Mouse (Mus musculus): Measurements from ENCODE around the gene Ank2.

Ank2 gene

DNA sequence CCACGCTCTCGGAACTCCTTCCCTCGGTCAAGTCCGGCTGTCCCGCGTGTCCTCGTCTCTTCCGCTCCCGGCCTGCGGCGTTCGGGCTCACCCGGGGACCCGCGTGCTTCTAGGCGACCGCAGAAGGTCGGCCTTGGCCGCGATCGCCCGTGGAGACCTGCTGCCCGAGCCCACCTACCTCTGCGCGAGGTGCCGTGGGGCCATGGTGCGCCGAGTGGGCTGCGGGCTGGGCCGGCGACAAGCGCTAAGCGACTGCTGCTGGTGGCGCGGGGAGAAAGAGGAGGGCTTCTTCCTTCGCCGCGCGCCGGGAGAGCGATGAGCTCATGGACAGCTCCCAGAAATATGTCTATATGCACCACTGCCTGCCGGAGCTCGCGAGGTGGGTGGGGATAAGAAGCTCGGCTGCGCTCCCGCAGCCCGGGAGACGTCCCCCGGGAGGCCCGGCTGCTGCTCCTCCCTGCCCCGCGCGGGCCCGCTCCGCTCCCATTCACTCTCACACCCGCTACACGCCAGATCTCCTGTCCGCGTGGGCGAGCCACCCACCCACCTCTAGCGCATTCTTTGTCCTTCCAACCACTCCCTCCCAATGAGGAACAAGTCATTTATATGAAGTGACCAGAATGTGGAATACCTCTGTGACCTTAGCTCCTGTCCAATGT is at the start of gene Ank2:
TSS of gene Ank2 (minus strand) at position 609 of the 659 bp plus-strand sequence.
- peak; percentile 42 for DNase-seq (ENCODE audit: low spot score in 2 of 2)

GRCm38 (mm10) chr3:127547882-127548281 is 48.7 kb upstream of the Ank2 start:
- DNase-seq (ENCODE audit: low spot score in 2 of 2): no peak

DNA sequence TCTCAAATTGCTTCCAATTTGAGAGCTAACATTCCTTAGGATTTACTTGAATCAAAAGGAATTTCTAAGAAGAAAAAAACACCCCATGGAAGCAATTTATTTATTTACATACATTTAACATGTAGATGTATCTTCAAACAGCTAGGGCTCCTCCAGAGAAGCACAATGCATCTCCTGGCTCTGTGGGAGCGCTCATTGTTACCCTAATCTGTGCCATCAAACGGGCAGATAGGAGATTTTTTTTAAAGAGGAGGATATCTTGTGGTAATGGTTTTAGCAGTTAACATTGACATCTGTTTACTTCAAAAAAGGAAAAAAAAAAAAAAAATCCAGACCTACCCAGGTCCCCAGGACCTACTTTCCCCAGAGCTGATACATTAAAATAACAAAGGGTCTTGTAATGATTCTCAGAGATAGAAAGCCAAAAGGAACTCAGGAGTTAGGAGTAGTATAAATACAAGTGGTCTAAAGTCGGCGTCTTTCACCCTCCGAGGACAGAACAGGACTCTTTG is 45.5 kb upstream of the Ank2 start:
- no peak for DNase-seq (ENCODE audit: low spot score in 2 of 2)

DNA sequence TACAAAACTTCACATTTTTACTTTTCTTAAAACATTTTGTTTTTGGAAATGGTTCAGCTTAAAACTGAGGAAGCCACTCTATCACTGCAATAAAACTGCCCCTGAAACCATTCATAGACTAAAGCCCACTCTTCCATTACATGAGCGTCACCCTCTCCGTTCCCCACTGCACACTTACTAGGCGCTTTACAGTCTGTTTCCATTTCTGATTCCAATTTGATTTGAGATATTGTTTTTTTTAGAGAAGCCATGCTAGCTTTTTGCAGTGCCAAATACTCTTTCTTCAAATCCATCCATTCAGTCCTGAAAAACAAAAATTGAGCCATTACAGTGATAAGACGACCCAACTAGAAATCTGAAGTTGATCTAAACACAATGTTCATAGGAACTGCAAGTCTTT is 44.8 kb upstream of the Ank2 start:
- DNase-seq (ENCODE audit: low spot score in 2 of 2): no peak

DNA sequence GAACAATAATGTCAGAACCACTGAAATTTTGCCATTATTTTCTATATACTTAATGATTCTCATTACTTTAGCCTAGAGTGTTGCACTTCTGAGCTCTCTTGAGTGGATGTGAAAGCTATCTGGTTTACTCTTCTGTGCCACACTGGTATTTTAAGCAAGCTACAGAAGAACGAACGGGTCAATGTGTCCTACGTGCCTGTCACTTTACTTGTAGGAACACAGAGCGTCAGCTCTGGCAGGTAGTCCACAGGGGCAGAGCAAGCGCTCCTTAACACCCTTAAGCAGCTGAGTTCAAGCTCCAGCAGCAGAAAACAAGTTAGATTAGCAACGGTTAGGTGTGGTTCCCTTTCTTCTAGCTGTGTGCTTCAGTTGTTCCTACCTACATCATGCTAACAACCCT is 40.0 kb upstream of the Ank2 start:
- DNase-seq (ENCODE audit: low spot score in 2 of 2): no peak

DNA sequence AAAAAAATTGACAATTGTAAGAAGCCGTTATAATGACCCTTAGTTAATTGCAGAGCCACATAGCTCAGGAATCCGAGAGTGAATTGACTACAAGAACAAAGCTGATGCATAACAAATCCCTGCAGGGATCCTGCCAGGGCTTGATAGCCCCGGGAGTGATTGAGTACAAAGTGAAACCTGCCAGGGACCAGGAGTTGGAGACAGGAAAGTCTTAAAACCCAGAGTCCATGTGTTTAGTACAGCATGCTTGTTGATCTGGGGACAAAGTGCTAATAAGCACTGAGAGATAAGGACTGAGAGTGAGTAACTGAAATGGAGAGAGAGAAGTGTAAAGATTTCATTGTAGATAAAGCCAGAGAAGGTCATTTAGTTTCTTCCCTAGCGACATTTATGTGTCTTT is 31.1 kb upstream of the Ank2 start:
- no peak for DNase-seq (ENCODE audit: low spot score in 2 of 2)

GRCm38 (mm10) chr3:127529824-127530223 is 30.7 kb upstream of the Ank2 start:
- DNase-seq (ENCODE audit: low spot score in 2 of 2): no peak

GRCm38 (mm10) chr3:127529210-127529609 is 30.1 kb upstream of the Ank2 start:
- no peak for DNase-seq (ENCODE audit: low spot score in 2 of 2)

- no peak for DNase-seq (ENCODE audit: low spot score in 2 of 2)
Measured at GRCm38 (mm10) chr3:127527465-127528034, 28.4 kb upstream of the Ank2 start.

- DNase-seq (ENCODE audit: low spot score in 2 of 2): no peak
Measured at GRCm38 (mm10) chr3:127525188-127525819, 26.2 kb upstream of the Ank2 start.

GRCm38 (mm10) chr3:127521156-127521555 is 22.0 kb upstream of the Ank2 start:
- no peak for DNase-seq (ENCODE audit: low spot score in 2 of 2)

DNA sequence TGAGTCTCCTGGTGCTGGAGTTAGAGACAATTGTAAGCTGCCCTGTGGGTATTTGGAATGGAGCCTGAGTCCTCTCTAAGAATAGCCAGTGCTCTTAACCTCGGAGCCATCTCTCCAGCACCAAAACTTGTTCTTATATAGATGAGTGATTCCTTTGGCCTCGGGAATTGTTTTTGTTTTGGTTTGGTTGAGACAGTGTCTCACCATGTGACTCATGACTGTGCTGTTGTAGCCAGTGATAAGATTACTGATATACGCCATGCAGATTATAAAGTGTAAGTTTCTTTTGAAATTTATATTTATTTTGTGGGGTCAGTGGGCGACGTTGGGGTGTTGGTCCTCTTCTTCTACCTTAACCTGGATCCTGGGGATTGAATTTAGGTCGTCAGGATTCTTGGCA is 21.1 kb upstream of the Ank2 start:
- DNase-seq (ENCODE audit: low spot score in 2 of 2): no peak

DNA sequence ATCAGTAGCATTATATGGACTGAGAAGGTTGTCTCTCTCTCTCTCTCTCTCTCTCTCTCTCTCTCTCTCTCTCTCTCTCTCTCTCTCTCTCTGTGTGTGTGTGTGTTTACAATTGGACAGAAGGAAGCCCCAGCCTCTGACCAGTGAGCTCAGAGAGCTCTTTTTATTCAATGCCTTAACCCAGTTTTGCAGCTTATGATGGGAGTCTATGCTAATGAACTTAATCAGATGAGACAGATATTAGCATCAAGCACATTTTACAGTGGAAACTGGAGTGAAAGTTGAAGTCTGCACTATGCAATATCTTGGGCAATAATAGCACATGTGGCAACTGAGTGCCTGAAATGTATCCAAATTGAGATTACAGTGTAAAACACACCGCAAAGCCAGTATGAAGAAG is 16.1 kb upstream of the Ank2 start:
- DNase-seq (ENCODE audit: low spot score in 2 of 2): no peak

DNA sequence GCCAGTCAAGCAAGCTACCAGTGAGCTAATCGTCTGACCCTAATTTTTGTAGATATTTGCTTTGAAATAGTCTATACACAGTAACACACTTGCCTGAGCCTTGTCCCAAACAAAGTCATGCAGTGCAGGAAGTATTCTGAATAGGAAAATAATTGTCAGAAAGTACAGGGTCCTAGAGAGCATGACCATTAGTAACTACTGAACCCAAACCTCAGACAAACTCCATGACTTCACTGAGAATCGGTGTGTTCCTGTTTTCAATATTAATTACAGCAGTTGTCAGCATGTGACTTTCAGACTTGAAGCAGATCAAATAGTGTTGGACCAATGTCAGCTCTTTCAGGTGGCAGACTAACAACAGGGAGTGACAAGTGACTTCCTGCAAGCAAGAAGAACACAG is 14.5 kb upstream of the Ank2 start:
- DNase-seq (ENCODE audit: low spot score in 2 of 2): no peak

DNA sequence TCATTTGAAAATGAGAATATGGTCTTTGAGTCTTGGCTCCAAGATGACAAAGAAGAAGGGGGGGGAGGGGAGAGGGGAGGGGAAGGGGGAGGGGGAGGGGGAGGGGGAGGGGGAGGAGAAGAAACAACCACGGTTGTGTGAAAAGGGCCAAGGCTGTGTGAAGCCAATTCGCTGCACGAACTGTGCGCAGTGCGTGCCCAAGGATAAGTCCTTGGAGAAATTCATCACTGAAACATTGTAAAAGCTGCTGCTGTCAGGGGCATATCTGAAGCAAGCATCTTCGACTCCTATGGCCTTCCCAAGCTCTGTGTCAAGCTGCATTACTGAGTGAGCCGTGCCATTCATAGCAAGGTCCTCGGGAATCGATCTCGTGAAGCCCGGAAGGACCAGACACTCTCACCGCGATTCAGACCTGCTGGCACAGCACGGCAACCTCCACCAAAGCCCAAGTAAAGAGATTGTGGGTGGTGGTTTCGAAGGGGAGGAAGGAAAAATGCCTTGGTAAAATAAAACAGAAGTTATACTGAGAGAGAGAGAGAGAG is 13.7 kb upstream of the Ank2 start:
- no peak for DNase-seq (ENCODE audit: low spot score in 2 of 2)

DNA sequence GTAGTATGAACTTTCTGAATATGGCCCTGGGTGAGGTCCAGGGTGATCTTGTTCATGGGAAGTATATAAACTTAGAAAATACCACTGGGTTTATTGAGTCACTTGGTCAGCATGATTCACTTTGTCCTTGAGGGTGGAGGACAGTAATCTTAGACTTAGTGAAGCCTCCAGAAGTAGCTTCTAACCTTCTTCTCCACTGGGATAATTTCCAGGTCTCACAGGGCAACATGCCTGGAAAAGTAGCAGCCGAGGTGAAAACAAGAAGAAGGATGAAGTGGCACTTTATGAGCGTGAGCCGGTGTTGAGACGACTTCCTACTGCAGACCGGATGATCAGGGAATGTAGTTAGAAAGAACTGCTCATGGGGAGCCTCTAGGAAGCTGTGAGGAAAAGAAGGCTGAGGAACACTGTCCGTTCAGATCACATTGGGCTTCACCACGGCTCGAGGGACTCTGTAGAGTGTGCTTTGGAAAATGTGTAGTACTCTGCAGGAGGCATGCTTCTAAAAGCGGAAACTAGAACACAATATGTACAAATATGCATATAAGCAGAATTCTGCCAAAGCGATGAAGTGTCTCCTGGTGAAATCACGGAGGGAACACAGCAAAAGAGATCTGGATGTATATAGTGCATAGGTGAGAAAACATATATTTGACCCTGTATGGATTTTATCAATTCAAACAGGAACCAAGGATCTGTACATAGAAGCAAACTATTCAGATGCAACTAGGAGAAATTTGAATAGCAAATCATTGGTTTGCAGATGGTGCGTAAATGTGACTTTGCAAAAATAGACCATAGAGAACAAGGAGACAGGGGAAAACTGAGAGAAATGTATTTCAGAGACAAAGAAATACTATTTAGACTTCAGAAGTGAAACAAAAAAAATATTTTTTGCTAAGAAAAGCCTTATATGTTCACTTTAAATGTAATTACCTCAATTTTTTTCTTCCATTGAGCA is 12.9 kb upstream of the Ank2 start:
- DNase-seq (ENCODE audit: low spot score in 2 of 2): no peak

DNA sequence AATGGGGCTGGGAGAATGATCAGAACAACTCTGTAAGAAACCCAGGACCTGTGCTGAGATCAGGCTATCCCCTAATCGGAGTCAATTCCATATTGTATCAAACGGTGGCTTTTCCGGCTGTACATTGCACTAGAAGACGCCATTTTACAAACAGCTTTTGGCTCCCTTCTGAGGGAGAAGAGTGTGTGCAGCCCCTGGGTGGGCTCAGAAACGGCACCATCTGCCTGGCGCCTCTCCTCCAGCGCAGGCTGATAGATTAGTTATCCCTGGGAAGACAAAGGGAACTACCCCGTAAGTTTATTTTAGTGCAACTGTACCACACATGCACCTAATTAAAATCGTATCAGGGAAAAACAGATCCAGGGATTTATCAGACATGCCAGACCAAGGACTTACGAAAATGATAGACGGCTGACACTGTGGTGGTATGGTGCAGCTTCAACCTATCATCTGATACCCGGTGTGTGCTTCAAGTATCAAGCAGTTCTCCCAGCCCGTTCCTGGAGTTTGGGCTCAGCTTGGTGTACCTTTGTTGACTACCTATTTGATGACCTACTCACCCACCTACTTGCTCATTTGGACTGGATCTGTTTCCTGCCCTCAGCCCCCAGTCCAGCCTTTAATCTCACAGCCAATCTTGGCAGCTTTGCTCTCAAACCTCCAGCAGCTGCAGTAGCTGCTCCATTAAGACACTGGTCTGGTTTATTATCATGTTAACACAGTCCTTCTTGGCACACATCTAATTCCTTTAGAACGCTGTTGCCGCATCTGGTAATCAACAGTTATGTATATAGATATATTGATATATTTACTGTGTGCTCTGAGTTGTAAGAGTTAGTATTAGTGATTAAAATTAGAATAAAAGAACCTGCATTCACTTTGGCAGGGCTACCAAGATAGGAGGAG is 9.0 kb upstream of the Ank2 start:
- DNase-seq (ENCODE audit: low spot score in 2 of 2): no peak

GRCm38 (mm10) chr3:127498197-127498741 is 881 bp downstream of the Ank2 start:
- DNase-seq (ENCODE audit: low spot score in 2 of 2): no peak

DNA sequence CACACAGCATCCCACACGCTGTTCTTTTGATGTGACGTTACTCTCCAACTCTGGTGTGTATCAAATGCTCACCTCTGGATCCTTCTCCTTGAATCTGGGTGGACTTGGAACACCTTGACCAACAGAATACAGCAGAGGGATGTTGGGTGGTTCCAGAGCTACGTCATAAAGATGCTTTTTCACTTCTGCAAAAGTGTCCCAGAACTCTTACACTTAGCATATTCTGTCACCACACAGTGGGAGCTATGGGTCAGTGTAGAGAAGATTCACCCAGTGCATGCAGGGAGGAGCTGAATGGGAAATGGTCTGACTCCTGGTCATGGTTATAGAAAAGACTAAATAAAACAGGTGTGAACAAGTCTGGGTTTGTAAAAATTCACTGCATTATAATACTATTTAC is 6.5 kb downstream of the Ank2 start:
- no peak for DNase-seq (ENCODE audit: low spot score in 2 of 2)

DNA sequence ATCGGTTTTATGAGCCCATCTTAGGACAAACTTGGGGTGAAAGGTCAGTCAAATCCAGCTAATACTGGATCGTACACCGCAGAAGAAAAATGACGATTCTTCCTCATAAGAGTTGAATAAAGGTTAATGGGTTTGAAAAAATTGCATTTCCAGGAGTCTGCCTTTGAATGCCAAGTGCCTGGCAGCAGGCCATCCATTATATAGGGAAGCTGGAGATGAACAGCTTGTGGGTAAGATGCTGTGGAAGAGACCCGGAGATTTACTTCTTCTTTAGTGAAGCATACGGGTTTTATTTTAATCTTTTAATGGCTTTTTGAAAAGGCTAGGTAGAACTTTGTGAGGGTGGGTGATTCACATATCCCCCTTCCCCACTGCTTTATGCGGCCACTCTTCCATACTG is 11.8 kb downstream of the Ank2 start:
- DNase-seq (ENCODE audit: low spot score in 2 of 2): no peak
